Mouse (Mus musculus) kidney, adult 8-10 months (tissue): ENCODE data around the gene Fgf23.

Experiments used
- DNase-seq, 2 experiments: peaks; one replicate each; pipeline ENCODE4 v3.0.0; 2022

The Fgf23 gene

GRCm38 (mm10) chr6:127114753-127115456, 42.2 kb downstream of the Fgf23 start:
- DNase-seq = no peak

- no peak for DNase-seq
Measured at GRCm38 (mm10) chr6:127122221-127122806, 49.6 kb downstream of the Fgf23 start.

- no peak for DNase-seq
Measured at GRCm38 (mm10) chr6:127122996-127123395, 50.3 kb downstream of the Fgf23 start.

- no peak for DNase-seq
Measured at GRCm38 (mm10) chr6:127123506-127123905, 50.8 kb downstream of the Fgf23 start.

- DNase-seq = no peak
Measured at GRCm38 (mm10) chr6:127129659-127130058, 57.0 kb downstream of the Fgf23 start.

GRCm38 (mm10) chr6:127130377-127130776, 57.7 kb downstream of the Fgf23 start:
- no peak for DNase-seq
